Mouse (Mus musculus) cerebellum, adult 2 months (tissue): ENCODE measurements around the gene Clic4. TPM values are rescaled to one million over a fixed set of nuclear protein-coding genes. Genes with fewer than 3 reads are reported as not detected.

Experiments used
- DNase-seq, 2 experiments: peaks; one replicate each; pipeline ENCODE4 v3.0.0; 2021
- H3K27ac ChIP-seq: fragments of 200-500 bp; 2 replicates; pipeline ENCODE4 v1.5.1; 2012; ENCODE audit warnings: low read length, control low read depth, inconsistent platforms; ENCODE audit not compliant: insufficient read depth
- H3K27me3 ChIP-seq: fragments of 200-500 bp; 2 replicates; pipeline ENCODE4 v1.6.1; 2012; ENCODE audit warnings: inconsistent platforms, mild to moderate bottlenecking, low read length, moderate library complexity; ENCODE audit not compliant: control insufficient read depth, insufficient read depth
- H3K4me1 ChIP-seq: fragments of 200-500 bp; 2 replicates; pipeline ENCODE4 v1.6.1; 2011; ENCODE audit warnings: low read length; ENCODE audit not compliant: control insufficient read depth, insufficient read depth
- H3K4me3 ChIP-seq: fragments of 200-500 bp; replicated peaks from 2 replicates; pipeline ENCODE3; 2011; ENCODE audit warnings: mild to moderate bottlenecking, low read depth, low read length, control low read depth; ENCODE audit not compliant: insufficient read depth
- CTCF ChIP-seq: fragments of 200-500 bp; IDR thresholded peaks from 2 replicates; pipeline ENCODE4 v1.5.1; 2011; ENCODE audit warnings: low read depth, mild to moderate bottlenecking, control low read depth, low read length, moderate library complexity, borderline replicate concordance; ENCODE audit not compliant: insufficient read depth
- POLR2A ChIP-seq: fragments of 200-500 bp; IDR thresholded peaks from 2 replicates; pipeline ENCODE4 v1.6.1; 2011; ENCODE audit warnings: low read length, control low read depth, borderline replicate concordance; ENCODE audit not compliant: insufficient read depth
- WGBS: fragments of 180-500 bp; shearing (Covaris S2); methylation state at CpG from one replicate; pipeline ENCODE4 v1.1.7; 2018; 5-methylcytosine and 5-hydroxymethylcytosine counted together
- polyA plus RNA-seq: library from polyadenylated mRNA; depleted of rRNA; stranded (reverse); fragments of >200 nt; gene quantifications from 2 replicates; pipeline ENCODE4 v1.2.3, GENCODE M21; 2012

The Clic4 gene
- polyA plus RNA-seq, 1 experiment = 98.4 TPM

DNA sequence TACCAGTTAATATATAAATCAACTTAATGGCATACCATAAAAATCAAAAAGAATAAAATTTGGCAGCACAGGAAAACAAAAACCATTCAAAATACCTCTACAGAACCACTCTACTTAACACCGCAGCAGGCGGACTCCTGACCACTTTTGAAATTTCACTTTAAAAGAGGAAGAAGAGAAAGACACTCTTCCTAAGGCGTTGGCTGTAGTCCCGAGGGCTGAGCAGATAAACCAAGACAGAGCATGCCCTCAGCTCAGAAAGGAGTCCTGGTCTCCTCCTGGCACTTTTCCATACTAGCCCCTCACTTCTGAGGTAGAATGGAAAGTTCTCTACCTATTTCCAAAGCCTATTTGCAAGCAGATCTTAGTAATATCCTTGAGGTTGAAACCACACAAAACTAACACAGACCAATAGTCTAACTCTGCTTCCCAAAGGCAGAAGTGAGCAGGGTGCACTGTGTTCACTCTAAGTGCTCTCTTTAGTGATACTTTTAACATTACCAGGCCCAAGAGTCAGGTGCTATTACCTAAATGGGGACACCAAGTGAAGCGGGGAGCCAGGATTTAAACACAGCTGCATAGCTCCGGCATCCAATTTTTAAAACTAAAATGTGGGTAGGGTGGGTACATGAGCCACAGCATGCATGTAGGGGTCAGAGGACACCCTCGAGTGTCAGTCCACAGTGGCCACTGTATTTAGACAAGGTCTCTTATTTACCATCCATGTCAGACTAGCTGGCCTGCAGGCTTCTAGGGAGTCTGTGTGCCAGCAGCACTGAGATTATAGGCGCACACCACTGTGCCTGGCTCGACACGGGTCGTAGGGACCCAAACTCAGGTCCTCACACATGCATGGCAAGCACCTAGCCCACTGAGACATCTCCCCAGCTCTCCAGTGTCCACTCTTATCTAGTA, 15.8 kb downstream of the Clic4 start:
- H3K4me1 ChIP-seq = no peaks in the 10 kb centered on the region
- no peak overlapping the region for H3K27ac ChIP-seq
- DNase-seq = no peak
- no peak for TF ChIP-seq CTCF
- no peak for TF ChIP-seq POLR2A
- H3K4me3 ChIP-seq = no peak overlapping the region
- no peaks in the 10 kb centered on the region for H3K27me3 ChIP-seq
- 82% methylated on average over 11 of the region's 11 CpGs for WGBS

DNA sequence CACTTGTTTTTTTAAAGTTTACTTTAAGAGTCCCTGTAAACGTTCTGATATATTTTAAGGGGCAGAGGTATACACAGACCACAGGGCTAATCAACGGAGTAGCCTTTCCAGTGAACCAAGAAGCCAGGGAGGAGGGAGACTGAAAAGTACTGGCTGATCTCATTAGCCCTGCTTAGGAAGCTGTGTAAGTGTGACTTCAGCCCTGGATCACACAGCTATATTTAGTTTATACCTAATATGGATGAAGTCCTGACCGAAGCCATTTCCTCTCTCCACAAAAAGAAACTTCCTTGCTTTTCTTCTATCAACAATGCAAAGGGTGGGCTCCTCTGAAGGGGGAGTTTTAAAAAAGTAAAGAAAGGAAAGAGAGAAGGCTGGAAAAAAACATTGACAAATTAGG, 17.8 kb downstream of the Clic4 start:
- H3K27me3 ChIP-seq = no peaks in the 10 kb centered on the region
- DNase-seq = no peak
- peak overlapping the region; percentile 30; the same call in 1 of the 2 replicates for H3K27ac ChIP-seq
- H3K4me1 ChIP-seq = no peaks in the 10 kb centered on the region
- TF ChIP-seq POLR2A (no peak), CTCF (no peak)
- H3K4me3 ChIP-seq = no peak overlapping the region
- 76% methylated on average over 3 of the region's 3 CpGs for WGBS

DNA sequence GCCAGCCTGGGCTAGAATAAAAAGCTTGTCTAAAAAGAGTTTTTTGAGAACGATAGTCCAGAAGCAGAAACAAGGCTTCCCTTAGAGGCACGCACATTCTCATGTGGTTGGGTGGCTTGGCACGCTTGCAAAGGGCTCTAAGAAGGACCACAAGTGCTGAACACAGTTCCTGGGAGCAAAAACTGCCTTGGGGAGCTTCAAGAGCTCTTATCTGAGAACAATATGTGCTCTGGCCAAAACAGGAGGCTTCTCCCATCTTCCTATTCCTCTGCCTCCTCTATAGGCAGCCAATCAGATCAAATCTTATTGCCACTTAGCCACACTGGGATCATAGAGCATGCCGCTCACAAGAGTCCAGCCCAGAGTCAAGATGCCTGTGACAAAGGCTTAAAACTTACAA, 18.3 kb downstream of the Clic4 start:
- no peak for DNase-seq
- TF ChIP-seq POLR2A = no peak
- no peak for TF ChIP-seq CTCF
- peak overlapping the region; percentile 30; the same call in 1 of the 2 replicates for H3K27ac ChIP-seq
- WGBS = 82% methylated on average over 4 of the region's 4 CpGs
- H3K4me3 ChIP-seq = no peak overlapping the region
- no peaks in the 10 kb centered on the region for H3K4me1 ChIP-seq
- no peaks in the 10 kb centered on the region for H3K27me3 ChIP-seq

DNA sequence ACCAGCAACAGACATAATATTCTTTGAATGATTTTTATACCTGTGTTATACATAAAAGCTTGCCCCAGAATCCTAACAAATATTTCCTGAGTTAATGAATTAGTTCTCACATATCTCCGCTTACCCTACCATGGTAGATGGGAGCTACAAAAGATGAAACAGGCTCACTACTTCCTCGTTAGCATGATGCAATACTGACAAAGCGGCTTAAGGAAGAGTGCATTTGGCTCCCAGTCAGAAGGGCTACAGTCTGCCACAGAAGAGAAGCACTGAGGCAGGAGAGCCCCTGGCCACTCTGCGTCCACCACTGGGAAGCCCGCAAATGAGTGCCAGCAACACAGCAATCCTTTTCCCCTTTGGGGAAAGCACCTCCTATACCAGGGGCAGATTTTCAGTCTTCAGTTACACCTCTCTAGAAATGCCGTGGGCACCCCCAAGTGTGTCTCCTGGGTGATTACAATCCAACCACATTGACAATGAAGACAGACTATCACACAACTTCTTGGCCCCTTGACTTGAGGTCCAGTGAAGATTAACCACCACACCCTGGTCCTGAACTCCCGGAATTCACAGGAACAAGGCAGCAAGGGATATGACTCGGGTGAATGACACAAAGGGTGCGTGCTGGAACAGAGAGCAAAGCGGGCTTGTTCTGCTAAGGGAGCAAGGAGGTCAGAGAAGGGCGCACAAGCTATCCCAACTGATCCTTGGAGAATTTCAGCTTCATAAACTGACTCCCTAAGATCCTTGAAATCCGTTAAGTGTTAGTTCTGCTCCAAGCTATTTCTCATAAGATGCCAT, 19.2 kb downstream of the Clic4 start:
- no peak for DNase-seq
- Histone ChIP-seq H3K4me3 (no peak overlapping the region), H3K4me1 (no peaks in the 10 kb centered on the region), H3K27ac (no peak overlapping the region), H3K27me3 (no peaks in the 10 kb centered on the region)
- 82% methylated on average over 12 of the region's 12 CpGs for WGBS
- TF ChIP-seq POLR2A = no peak

DNA sequence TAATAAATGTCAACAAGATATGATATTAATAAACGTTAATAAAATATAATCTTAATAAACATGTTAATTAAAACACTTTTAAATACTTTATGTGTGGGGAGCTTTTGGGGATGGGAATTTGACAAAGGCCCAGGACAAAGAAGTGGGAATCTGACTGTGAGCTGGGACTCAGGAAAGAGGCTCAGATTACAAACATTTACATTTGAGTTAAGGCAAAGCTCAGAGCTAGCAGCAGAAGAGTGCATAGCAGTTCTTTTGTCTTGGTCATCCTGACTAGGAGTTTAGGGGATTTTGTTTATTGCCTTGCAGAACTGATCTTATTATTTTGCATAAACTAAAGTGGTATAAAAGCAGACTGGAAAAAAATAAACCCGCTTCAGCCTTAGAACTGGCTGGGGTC, 20.8 kb downstream of the Clic4 start:
- TF ChIP-seq POLR2A (no peak), CTCF (no peak)
- Histone ChIP-seq H3K4me1 (no peaks in the 10 kb centered on the region), H3K27me3 (no peaks in the 10 kb centered on the region), H3K27ac (no peak overlapping the region), H3K4me3 (no peak overlapping the region)
- DNase-seq = no peak
- WGBS = 39% methylated on average over 2 of the region's 2 CpGs

DNA sequence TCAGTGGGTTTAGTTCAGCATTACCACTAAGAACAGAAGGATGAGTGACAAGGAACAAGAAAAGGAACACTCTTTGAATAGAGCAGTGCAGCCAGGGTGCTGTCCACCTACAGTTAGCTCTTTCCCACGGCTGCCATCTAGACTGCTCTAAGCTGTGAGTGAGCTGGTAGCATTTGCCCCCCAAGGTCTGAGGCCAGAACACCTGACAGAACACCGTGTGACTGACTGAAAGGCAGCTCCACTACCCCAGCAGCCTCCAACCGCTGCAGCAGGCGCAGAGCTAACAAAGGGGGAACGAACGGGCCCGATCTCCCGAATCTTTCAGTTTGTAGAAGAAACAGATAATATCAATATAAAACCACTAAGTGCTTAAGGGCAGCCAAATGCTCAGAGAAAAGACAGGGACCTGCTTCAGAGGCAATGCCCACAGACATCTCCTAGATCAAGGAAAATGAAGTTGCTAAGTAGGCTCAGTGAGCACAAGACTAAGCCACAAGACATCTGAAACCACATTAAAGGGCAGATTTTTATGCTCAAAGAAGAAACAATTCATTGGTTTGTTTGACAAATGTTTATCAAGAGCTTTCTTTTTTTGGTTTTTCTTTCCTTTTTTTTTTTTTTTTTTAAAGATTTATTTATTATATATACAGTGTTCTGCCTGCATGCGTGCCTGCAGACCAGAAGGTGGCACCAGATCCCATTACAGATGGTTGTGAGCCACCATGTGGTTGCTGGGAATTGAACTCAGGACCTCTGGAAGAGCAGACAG, 24.2 kb downstream of the Clic4 start:
- Histone ChIP-seq H3K4me3 (no peak overlapping the region), H3K27ac (no peak overlapping the region), H3K27me3 (no peaks in the 10 kb centered on the region), H3K4me1 (no peaks in the 10 kb centered on the region)
- no peak for DNase-seq
- TF ChIP-seq CTCF = no peak
- no peak for TF ChIP-seq POLR2A
- 77% methylated on average over 9 of the region's 9 CpGs for WGBS

DNA sequence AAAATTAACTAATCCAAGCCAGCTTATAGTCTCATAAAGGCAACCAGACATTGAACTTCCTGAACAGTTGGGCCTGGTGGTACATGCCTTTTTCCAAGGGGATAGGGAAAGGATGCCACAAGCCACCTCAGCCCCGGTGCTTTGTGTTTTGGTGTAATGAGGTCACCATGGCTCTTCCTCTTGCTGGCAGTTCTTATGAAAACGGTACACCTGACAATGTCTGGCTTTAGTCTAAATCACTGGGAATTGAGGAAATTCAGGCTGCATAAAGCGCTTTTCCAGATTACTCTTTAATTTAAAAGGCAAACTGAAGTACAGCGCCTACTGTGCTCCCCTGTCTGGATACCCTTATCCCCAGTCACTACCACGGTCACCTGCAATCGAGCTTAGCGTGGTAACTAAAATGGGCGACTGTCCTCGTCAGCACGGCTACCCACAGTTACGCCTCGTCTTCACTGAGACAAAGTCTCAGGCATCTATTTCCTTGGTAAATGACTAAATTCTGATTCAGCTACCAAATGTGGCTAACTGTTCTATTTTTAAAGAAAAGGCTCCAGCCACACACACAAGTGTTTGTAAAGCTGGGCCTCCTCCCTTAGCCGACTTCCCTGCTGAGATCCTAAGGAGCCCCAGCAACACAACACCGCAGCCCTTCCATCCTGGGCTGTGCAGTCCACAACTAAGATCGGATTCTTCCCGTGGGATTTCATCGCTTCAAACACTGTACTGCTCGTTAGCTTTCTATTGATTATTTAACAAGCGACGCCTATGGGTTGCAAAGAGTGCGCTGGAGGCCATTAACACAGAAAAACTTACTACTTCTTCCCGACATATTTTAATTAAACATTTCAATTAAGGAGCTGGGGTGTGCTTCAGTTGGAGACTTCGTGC, 25.5 kb downstream of the Clic4 start:
- no peaks in the 10 kb centered on the region for H3K4me1 ChIP-seq
- no peak overlapping the region for H3K27ac ChIP-seq
- H3K27me3 ChIP-seq = no peaks in the 10 kb centered on the region
- TF ChIP-seq CTCF (no peak), POLR2A (no peak)
- DNase-seq = no peak
- 72% methylated on average over 23 of the region's 23 CpGs for WGBS
- H3K4me3 ChIP-seq = no peak overlapping the region
